Mouse (Mus musculus): ENCODE results near the gene Lmln.

GRCm38 (mm10) chr16:33043268-33043667 lies 19.1 kb upstream of the Lmln start:
- no peak for TF ChIP-seq POLR2A (IDR thresholded peaks at IDR 0.05; ENCODE audit: borderline replicate concordance, insufficient read depth, low read length)
- TF ChIP-seq CTCF (IDR thresholded peaks at IDR 0.05; ENCODE audit: borderline replicate concordance, insufficient read depth, low read depth, low read length): no peak

All from cerebellum, adult 2 months (tissue).